Mouse (Mus musculus) hematopoietic stem cell, adult 5-6 weeks (primary cell): ENCODE measurements around the gene Egfl8. TPM values are rescaled to one million over a fixed set of nuclear protein-coding genes. Genes with fewer than 3 reads are reported as not detected.
A peak's percentile ranks its signal among the peaks of the same experiment; 100 is the strongest.

ENCODE experiments used
- ATAC-seq, 2 experiments: fragments of 125-278 bp in 1 of 2; replicated peaks in 1 of 2; 2 replicates each; pipeline ENCODE4 v1.8.0; 2016 to 2017; ENCODE audit warnings: inconsistent platforms in 2 of 2, mild to moderate bottlenecking in 2 of 2, moderate number of reproducible peaks in 2 of 2, low read depth in 1 of 2, moderate TSS enrichment in 1 of 2; ENCODE audit not compliant: low FRiP score in 2 of 2, poor library complexity in 2 of 2, severe bottlenecking in 2 of 2, insufficient read depth in 1 of 2, low TSS enrichment in 1 of 2
- total RNA-seq: library from RNA; stranded (forward); fragments of 172-1452, 232-1000 nt; gene quantifications from 2 replicates; pipeline ENCODE4 v1.2.3, GENCODE M21; 2017

The Egfl8 gene
- total RNA-seq, 1 experiment from 2014 or later, result 4.5 TPM

DNA sequence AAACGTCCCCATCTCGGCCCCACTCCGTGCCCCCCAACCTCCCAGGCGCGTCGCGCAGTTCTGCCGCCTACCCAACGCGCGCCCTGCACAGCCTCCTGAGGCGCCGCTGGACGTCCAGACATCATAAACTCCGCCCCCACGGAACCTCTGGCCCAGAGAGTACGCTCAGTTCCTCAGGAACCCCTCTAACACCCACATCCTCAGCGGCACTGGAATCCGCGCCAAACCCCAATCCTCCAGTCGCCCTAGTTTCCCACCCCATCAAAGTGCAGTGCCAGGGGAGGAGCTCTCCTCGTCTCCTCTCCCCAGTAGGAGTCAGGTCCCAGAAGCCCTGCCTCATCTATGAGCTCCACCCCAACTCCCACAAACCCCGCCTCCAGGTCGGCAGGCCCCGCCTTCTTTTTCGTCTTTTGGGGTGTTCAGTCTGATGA, 16.5 kb upstream of the Egfl8 start:
- peak; percentile 87 for ATAC-seq

DNA sequence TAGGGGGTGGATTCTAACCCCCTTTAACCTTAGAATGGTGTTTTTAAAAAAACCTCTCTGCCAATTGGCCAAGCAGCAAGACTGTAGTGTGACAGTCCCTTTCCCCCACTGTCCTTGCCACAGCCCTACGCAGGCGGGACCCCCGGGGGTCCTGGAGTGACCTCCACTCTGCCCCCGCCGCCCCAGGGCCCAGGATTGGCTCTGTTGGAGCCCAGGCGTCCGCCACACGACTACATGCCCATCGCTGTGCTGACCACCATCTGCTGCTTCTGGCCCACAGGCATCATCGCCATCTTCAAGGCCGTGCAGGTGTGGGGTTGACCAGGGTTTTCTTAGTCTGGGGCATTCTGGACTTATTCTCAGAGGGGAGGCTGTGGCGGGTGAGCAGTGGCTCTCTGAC, 15.9 kb upstream of the Egfl8 start:
- no peak for ATAC-seq

GRCm38 (mm10) chr17:34630761-34631301, 15.1 kb upstream of the Egfl8 start:
- ATAC-seq, result no peak

- no peak for ATAC-seq
These were observed 14.2 kb upstream of the Egfl8 start for GRCm38 (mm10) chr17:34629796-34630603.

DNA sequence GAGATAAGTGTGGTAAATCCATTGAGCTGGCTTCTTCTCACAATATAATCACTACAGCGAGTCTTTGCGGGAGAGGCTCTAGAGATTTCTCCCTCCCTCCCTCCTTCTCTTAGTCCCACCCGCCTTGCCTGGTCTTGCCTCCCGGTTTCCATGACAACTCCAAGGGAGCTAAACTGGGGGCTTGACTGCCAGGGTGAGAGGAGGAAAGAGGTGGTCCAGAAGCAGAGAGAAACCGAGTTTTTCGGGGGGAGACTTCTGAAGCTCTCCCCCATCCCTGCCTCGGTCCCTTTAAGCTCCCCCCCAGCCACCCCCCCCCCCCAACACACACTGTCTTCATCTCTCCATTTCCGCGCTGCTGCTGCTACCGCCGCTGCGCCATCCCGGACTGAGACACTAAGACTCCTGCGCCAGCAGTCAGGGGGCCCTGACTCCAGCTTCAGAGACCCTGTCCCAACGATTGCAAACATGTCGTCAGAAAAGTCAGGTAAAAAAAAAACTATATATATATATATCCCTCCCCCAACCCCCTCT, 13.5 kb upstream of the Egfl8 start, which contains the start of gene Prrt1:
Gene Prrt1 (plus strand): TSS at position 313 of the 531 bp plus-strand sequence.
- ATAC-seq, result no peak

DNA sequence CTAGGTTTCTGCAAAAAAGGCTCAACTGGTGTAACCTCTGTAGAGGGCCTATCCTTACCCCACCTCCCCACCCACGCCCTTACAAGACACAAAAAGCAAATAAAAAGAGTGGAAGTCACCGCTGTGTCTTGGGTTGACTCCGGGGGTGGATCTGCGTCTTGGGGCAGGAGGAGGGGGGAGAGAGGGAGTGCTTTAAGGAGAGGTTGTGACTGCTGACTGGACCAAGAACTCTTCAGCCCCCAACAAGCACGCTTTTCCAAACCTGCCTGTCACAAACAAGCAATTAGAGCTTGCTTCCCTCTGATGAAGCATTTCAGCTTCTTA, 12.8 kb upstream of the Egfl8 start:
- ATAC-seq, result no peak

DNA sequence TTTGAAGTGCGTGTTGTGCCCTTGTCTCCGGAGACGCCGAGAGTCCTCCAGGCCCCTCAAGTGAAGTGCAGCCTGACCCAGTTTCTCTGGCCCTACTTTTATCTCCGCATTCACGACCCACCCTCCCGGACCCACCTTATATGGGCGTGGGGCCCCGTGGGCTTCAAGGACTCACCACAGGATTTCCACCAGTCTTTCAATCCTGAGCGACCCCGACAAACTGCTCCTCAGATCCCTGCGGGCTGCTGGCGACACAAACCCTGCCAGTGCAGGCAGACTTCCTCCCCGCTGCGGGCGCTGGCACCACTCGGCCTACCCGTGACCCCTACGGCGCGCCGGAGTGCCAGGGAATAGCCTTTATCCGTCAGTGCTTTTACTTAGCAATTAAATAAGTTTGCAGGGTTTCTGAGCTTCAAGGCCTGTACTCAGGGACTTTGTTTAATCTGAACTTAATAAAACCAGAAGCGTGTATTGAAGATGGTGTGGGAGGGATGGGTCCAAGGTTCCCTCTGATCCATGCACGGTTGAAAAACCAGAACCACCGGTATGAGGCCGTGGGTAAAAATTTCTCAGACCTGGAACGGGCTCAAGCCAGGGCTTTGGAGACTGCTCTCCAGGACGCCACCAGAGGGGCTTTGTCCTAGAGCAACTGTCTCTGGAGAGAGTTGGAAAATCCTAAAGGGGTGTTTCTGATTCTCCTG, 12.3 kb upstream of the Egfl8 start, which contains the start of gene Ppt2:
Gene Ppt2 (minus strand): TSS at position 568 of the 701 bp plus-strand sequence.
- ATAC-seq, result 0 out of 4 replicates have a peak, but pooled peaks of 1 of the 2 experiments have one; percentile 2

GRCm38 (mm10) chr17:34627093-34627942, 11.5 kb upstream of the Egfl8 start:
- peak; percentile 42 to 57 for ATAC-seq

- ATAC-seq, result peak; percentile 18 to 22; a peak in 3 of 4 replicates
These were observed 11.0 kb upstream of the Egfl8 start for GRCm38 (mm10) chr17:34626773-34627092.

DNA sequence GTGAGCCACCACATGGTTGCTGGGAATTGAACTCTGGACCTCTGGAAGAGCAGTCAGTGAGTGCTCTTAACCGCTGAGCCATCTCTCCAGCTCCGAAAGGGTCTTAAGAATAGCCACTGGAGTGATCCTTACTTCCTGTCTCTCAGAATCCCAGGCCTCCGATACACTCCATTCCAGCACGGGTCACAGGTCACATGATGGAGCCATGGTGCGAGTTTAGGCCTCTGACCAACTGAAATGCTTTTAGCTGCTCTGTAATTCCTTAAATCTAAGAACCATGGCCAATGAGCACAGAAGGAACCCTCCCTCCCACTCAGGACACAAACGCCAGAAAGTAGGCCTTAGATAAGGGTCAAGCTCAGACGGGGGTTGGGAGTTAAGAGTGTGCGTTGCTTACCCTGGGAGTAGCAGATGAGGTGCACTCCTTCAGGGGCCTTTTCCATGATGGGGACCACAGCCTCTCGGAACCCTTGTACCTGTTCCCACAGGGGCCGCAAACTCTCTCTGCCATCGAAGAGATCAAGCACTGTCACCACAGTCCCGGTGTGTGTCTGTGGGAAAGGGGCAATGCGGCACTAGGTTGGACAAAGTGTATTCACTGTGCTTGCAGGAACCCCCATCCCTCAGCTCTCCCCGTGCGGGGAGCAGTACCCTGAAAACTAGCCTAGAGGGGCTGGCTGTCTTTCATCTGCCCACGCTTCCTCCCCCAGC, 10.4 kb upstream of the Egfl8 start:
- ATAC-seq, result no peak

- no peak for ATAC-seq
These were observed 9.2 kb upstream of the Egfl8 start for GRCm38 (mm10) chr17:34624981-34625380.

- no peak for ATAC-seq
These were observed 7.4 kb upstream of the Egfl8 start for GRCm38 (mm10) chr17:34623161-34623560.

- no peak for ATAC-seq
These were observed 5.2 kb upstream of the Egfl8 start for GRCm38 (mm10) chr17:34621006-34621405.

DNA sequence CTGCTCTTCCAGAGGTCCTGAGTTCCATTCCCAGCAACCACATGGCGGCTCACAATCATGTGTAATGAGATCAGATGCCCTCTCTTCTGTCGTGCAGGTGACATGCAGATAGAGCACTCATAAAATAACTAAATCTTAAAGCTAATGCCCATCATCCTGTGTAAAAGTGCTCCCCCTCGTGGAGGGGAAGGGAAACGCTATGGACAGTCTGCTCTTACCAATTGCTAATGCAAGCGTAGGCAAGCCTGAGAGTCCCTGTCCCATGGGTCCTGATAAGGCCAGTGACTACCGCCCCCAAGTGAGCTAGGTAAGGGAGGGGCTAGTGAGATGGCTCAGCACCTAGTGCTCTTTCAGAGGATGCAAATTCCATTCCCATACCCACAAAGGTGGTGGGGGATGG, 3.2 kb upstream of the Egfl8 start:
- ATAC-seq, result peak; percentile 43 to 71; a peak in 3 of 4 replicates

GRCm38 (mm10) chr17:34613830-34614229, 1.9 kb downstream of the Egfl8 start:
- no peak for ATAC-seq

GRCm38 (mm10) chr17:34613054-34613645, 2.6 kb downstream of the Egfl8 start:
- no peak for ATAC-seq
